Mouse (Mus musculus): ENCODE results near the gene Tedc2. TPM values are rescaled to one million over a fixed set of nuclear protein-coding genes. Genes with fewer than 3 reads are reported as not detected.
A peak's percentile ranks its signal among the peaks of the same experiment; 100 is the strongest.

The Tedc2 gene
- total and polyA plus RNA-seq, 3 experiments: 22.6 to 24.6 TPM; not detected in 1

GRCm38 (mm10) chr17:24170729-24171128 lies 49.9 kb downstream of the Tedc2 start (continued):
- TF ChIP-seq GABPA (IDR thresholded peaks at IDR 0.05; ENCODE audit: low read depth, low read length): no peak
- no peak for TF ChIP-seq UBTF (IDR thresholded peaks at IDR 0.05; ENCODE audit: borderline replicate concordance, insufficient read depth, low read depth, low read length)
- TF ChIP-seq POLR2A (IDR thresholded peaks at IDR 0.05; ENCODE audit: control insufficient read depth in 1 of 2, insufficient read depth in 1 of 2, low read depth in 1 of 2, low read length in 2 of 2, poor library complexity in 1 of 2): no peak; a peak in 1 of 4 replicates
- no peak for TF ChIP-seq E2F4 (IDR thresholded peaks at IDR 0.05; ENCODE audit: borderline replicate concordance, low read depth, low read length)
- TF ChIP-seq MYC (IDR thresholded peaks at IDR 0.05; ENCODE audit: low read depth, low read length): no peak
- TF ChIP-seq RAD21 (IDR thresholded peaks at IDR 0.05; ENCODE audit: low read depth, low read length): no peak
- TF ChIP-seq ZC3H11A (IDR thresholded peaks at IDR 0.05; ENCODE audit: low read depth, low read length): no peak
- TF ChIP-seq CHD2 (IDR thresholded peaks at IDR 0.05; ENCODE audit: low read length): no peak
- TF ChIP-seq SMC3 (IDR thresholded peaks at IDR 0.05; ENCODE audit: low read depth, low read length): no peak
- no peak for TF ChIP-seq CHD1 (IDR thresholded peaks at IDR 0.05; ENCODE audit: low read depth, low read length)
- peak; percentile 23; the same call in 1 of the 2 replicates for TF ChIP-seq ETS1 (IDR thresholded peaks at IDR 0.05; ENCODE audit: low read depth, low read length)
- 0 out of 2 replicates have a peak, but pooled peaks have one; percentile 41 for TF ChIP-seq POLR2AphosphoS2 (IDR thresholded peaks at IDR 0.05; ENCODE audit: low read length)
- TF ChIP-seq BHLHE40 (IDR thresholded peaks at IDR 0.05; ENCODE audit: borderline replicate concordance, low read depth, low read length): peak; percentile 46; the same call in 1 of the 2 replicates
- TF ChIP-seq SIN3A (IDR thresholded peaks at IDR 0.05; ENCODE audit: low read length): peak; percentile 58; the same call in 1 of the 2 replicates

DNA sequence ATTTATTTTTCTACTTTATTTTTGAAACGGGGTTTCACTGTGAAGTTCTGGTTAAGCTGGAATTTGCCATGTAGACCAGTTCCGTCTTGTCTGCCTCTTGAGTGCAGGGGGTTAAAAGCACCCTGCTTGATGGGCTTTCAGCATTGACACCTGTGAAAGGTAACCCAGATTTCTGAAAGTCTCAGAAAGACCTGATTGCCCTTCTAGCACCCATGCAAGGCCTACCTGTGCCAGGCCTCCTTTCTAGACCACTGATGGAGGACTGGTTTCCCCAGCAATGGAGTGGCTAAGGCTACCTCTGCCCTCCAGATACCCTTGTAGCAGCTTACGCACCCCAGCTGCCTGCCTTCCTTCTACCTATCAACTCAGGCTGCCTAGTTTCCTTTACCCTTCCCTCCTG lies 50.5 kb downstream of the Tedc2 start:
- Histone ChIP-seq H3K4me1 (ENCODE audit: control insufficient read depth in 1 of 2, insufficient read depth in 2 of 2, low read length in 2 of 2) (peaks cover 11 to 33% of the 10 kb centered on the region in 2 experiments), H3K4me3 (ENCODE audit: control insufficient read depth in 1 of 2, insufficient read depth in 1 of 2, low read depth in 2 of 2, low read length in 2 of 2) (peak overlapping the region; percentile 81 to 88), H3K27ac (ENCODE audit: control insufficient read depth, low read depth, low read length) (peak overlapping the region; percentile 97), H3K36me3 (ENCODE audit: control insufficient read depth in 1 of 2, insufficient read depth in 2 of 2, low read length in 2 of 2) (peaks cover 4 to 28% of the 10 kb centered on the region in 2 experiments), H3K9me3 (replicated peaks; ENCODE audit: insufficient read depth, low read length) (no peaks in the 10 kb centered on the region), H3K9ac (ENCODE audit: control insufficient read depth, low read depth, low read length, poor library complexity, severe bottlenecking) (peak overlapping the region; percentile 96), H3K27me3 (ENCODE audit: control insufficient read depth in 1 of 2, insufficient read depth in 2 of 2, low read length in 2 of 2) (no peaks in the 10 kb centered on the region), H3K79me2 (ENCODE audit: control insufficient read depth, insufficient read depth, low read length, poor library complexity) (peaks cover 34% of the 10 kb centered on the region)
- peak; percentile 48 for DNase-seq (ENCODE audit: low read depth, low spot score)
- TF ChIP-seq MAFK (IDR thresholded peaks at IDR 0.05; ENCODE audit: borderline replicate concordance, low read depth, low read length): no peak
- TF ChIP-seq MXI1 (IDR thresholded peaks at IDR 0.05; ENCODE audit: low read depth, low read length): peak; percentile 10; the same call in 1 of the 2 replicates

GRCm38 (mm10) chr17:24169317-24170065 lies 51.2 kb downstream of the Tedc2 start, which contains the start of gene Atp6v0c:
Atp6v0c (minus strand) TSS chr17:24169702.
- H3K9me3 ChIP-seq (replicated peaks; ENCODE audit: insufficient read depth, low read length): no peaks in the 10 kb centered on the region
- peaks cover 11 to 33% of the 10 kb centered on the region in 2 experiments for H3K4me1 ChIP-seq (ENCODE audit: control insufficient read depth in 1 of 2, insufficient read depth in 2 of 2, low read length in 2 of 2)
- peak within 1 kb of the TSS; percentile 81 to 88 for H3K4me3 ChIP-seq (ENCODE audit: control insufficient read depth in 1 of 2, insufficient read depth in 1 of 2, low read depth in 2 of 2, low read length in 2 of 2)
- H3K79me2 ChIP-seq (ENCODE audit: control insufficient read depth, insufficient read depth, low read length, poor library complexity): peaks cover 34% of the 10 kb centered on the region
- H3K27ac ChIP-seq (ENCODE audit: control insufficient read depth, low read depth, low read length): peak within 1 kb of the TSS; percentile 97
- no peaks in the 10 kb centered on the region for H3K27me3 ChIP-seq (ENCODE audit: control insufficient read depth in 1 of 2, insufficient read depth in 2 of 2, low read length in 2 of 2)
- peak within 1 kb of the TSS; percentile 96 for H3K9ac ChIP-seq (ENCODE audit: control insufficient read depth, low read depth, low read length, poor library complexity, severe bottlenecking)
- H3K36me3 ChIP-seq (ENCODE audit: control insufficient read depth in 1 of 2, insufficient read depth in 2 of 2, low read length in 2 of 2): peaks cover 4 to 28% of the 10 kb centered on the region in 2 experiments
- peak; percentile 96 for DNase-seq (ENCODE audit: low read depth, low spot score)
- TF ChIP-seq MEF2A (IDR thresholded peaks at IDR 0.05; ENCODE audit: extremely low read depth, insufficient replicate concordance, low read depth, low read length, poor library complexity, severe bottlenecking) (no peak), NRF1 (IDR thresholded peaks at IDR 0.05; ENCODE audit: insufficient read depth, low read depth, low read length, poor library complexity, severe bottlenecking) (peak; percentile 85), KAT2A (conservative IDR thresholded peaks at IDR 0.05; ENCODE audit: low read depth, low read length) (no peak), NELFE (IDR thresholded peaks at IDR 0.05; ENCODE audit: low read depth, low read length) (peak; percentile 74), GABPA (IDR thresholded peaks at IDR 0.05; ENCODE audit: low read depth, low read length) (no peak), ETS1 (IDR thresholded peaks at IDR 0.05; ENCODE audit: low read depth, low read length) (no peak), ELF1 (IDR thresholded peaks at IDR 0.05; ENCODE audit: low read depth, low read length) (no peak), MYB (IDR thresholded peaks at IDR 0.05; ENCODE audit: low read depth, low read length) (no peak), CHD1 (IDR thresholded peaks at IDR 0.05; ENCODE audit: low read depth, low read length) (peak; percentile 99), HCFC1 (IDR thresholded peaks at IDR 0.05; ENCODE audit: low read depth, low read length) (peak; percentile 74), ZNF384 (IDR thresholded peaks at IDR 0.05; ENCODE audit: low read depth, low read length) (no peak), CHD2 (IDR thresholded peaks at IDR 0.05; ENCODE audit: low read length) (no peak), SMC3 (IDR thresholded peaks at IDR 0.05; ENCODE audit: low read depth, low read length) (no peak), RAD21 (IDR thresholded peaks at IDR 0.05; ENCODE audit: low read depth, low read length) (no peak), E2F4 (IDR thresholded peaks at IDR 0.05; ENCODE audit: borderline replicate concordance, low read depth, low read length) (no peak), MAX (IDR thresholded peaks at IDR 0.05; ENCODE audit: low read length) (0 out of 2 replicates have a peak, but pooled peaks have one; percentile 34), POLR2AphosphoS5 (IDR thresholded peaks at IDR 0.05; ENCODE audit: borderline replicate concordance, low read depth, low read length) (no peak)

Data from MEL (cell line).